Mouse (Mus musculus) lung, postnatal 36 days (tissue): ENCODE results near the gene Nup210.

Experiments used
- DNase-seq: peaks from one replicate; pipeline ENCODE4 v3.0.0; 2022; ENCODE audit warnings: mixed read lengths

Nup210 gene

GRCm38 (mm10) chr6:91116244-91117145 lies at the start of gene Nup210:
TSS of gene Nup210 (minus strand) at chr6:91116829.
- DNase-seq, result peak; percentile 96

- peak; percentile 84 for DNase-seq
These were observed 48.6 kb upstream of the Nup210 start for GRCm38 (mm10) chr6:91165210-91165609.

DNA sequence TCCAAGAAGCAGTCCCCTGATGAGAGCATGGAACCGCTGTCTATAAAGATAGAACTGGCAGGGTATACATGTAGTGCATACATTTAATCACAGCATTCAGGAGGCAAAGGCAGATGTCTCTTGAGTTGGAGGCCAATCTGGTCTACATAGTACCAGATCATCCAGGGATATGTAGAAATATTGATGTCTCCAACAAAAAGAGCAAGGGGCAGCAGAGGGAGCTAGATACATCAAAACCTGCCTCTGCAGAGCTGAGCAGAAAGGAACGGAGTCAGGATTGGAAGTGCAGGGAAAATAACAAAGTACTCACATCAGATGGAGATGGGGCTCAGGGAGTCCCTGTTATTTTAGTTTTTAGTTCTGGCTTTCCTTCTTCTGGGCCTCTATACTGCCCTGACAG lies 48.0 kb upstream of the Nup210 start:
- DNase-seq, result no peak

DNA sequence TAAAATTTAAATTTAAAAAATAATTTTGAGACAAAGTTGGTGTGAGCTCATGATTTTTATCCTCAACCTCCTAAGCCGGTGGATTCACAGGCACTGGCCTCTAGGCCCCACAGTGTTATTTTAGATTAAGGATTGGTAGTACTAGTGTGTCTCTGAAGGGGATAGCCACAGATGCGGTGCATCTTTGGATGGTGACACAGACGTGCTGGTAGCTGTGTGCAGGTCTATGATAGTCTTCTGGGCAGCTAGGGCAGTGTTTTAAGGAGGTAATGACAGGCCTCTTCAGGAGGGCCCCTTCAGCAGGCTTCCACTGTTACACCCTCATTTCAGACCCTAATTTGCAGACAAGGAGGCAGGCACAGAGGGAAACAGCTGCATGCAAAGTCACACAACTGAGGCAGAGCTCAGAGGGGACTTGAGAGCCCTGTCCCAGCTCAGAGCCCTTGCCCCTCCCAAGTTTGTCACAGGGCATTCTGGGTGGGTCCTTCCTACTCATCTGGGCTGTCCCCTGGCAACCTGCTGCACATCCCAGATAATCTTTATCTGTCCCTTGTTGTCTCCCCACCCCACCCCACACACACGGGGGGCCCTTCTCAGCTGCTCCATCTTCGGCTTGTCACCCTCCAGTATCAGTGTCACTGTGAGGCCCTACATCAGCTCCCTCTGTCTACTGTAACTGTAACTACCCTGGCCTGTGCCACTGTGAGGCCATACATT lies 46.7 kb upstream of the Nup210 start:
- DNase-seq, result no peak

GRCm38 (mm10) chr6:91162314-91162713 lies 45.7 kb upstream of the Nup210 start:
- DNase-seq, result no peak

- no peak for DNase-seq
These were observed 45.0 kb upstream of the Nup210 start for GRCm38 (mm10) chr6:91161506-91162235.

DNA sequence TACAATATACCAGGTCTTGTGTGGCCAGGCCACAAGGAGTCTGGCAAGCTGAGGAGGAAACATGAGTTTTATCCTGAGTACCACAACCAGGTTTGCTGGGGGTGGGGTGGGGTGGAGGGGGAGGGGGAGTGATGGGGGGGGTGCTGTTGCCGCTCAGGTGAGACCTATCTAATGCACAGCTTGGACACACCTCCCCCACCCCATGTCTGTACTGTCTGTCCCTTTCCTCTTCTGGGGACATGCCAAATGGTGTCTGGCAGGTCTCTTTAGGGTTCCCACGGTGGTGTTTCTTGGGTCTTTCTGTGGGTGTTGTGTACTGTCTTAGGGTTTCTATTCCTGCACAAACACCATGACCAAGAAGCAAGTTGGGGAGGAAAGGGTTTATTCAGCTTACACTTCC lies 44.3 kb upstream of the Nup210 start:
- no peak for DNase-seq

GRCm38 (mm10) chr6:91160399-91160798 lies 43.8 kb upstream of the Nup210 start:
- DNase-seq, result peak; percentile 39

GRCm38 (mm10) chr6:91159047-91159446 lies 42.4 kb upstream of the Nup210 start:
- no peak for DNase-seq

GRCm38 (mm10) chr6:91157237-91157570 lies 40.6 kb upstream of the Nup210 start:
- DNase-seq, result no peak

DNA sequence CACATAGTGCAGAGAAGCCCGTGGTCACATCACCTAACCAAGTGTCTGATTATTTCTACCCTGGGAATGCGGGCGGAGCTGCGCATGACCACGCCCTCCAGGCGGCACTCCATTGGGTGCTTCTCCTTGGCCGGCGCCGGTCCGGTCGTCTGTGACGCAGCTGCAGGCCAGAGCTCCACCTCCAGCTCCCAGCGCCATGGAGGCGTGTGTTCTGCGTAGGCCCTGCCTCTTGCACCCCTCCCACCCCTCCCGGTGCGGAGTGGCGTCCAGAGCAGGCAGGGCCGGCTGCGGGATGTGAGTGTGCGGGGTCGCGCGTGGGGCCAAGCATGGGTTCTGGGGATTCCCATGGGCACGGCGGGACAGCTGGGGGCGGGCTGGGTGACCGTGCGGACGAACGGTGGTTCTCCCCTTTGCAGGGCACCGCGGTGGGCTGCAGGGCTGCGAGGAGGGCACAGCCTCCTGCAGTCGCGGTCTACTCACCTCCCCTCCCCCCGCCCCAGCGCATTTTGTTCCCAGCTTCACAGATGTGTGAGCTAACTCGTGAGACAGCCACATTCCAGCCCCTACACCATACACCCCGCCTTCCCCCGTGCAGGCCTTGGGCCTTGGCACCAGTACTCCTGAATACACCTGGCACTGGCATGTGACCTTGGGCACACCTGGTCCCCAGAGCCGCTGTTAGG lies 40.1 kb upstream of the Nup210 start, which contains the start of gene Hdac11:
Gene Hdac11 (plus strand): TSS at position 112 of the 683 bp plus-strand sequence.
- peak; percentile 95 for DNase-seq

- DNase-seq, result no peak
These were observed 39.4 kb upstream of the Nup210 start for GRCm38 (mm10) chr6:91156062-91156461.

- no peak for DNase-seq
These were observed 38.7 kb upstream of the Nup210 start for GRCm38 (mm10) chr6:91155286-91155685.

- no peak for DNase-seq
These were observed 38.1 kb upstream of the Nup210 start for GRCm38 (mm10) chr6:91154685-91155084.

- DNase-seq, result peak; percentile 39
These were observed 37.0 kb upstream of the Nup210 start for GRCm38 (mm10) chr6:91153549-91154064.

DNA sequence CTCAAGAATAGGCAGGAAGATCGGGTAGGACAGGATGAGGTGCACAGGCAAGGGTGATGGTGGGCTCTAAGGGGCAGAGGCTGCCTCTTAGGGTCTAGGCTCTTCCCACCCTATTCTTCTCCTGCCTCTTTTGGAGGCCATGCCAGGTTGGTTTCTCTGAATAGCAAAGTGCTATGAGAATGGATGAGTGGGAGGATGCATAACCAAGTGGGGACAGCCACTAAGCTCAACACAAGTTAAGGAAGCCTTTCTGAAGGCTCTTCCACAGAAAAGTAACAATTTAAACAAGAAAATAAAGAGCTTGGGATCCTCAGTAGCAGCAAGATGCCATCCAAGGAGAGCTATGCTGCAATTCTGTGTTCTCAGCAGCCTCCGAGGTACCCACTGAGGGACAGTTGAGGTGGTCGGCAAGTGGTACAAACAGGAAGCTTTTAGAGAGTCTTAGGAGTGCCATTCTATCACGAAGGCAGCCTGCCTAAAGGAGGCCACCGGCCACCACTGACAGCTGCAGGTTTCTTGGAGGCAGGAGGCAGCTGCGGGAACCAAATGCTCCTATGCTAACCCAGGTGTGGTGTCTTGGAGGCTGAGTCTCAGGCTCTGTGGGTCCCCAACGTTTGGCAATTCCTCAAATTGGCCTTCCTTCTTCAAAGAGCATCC lies 36.4 kb upstream of the Nup210 start:
- DNase-seq, result no peak

DNA sequence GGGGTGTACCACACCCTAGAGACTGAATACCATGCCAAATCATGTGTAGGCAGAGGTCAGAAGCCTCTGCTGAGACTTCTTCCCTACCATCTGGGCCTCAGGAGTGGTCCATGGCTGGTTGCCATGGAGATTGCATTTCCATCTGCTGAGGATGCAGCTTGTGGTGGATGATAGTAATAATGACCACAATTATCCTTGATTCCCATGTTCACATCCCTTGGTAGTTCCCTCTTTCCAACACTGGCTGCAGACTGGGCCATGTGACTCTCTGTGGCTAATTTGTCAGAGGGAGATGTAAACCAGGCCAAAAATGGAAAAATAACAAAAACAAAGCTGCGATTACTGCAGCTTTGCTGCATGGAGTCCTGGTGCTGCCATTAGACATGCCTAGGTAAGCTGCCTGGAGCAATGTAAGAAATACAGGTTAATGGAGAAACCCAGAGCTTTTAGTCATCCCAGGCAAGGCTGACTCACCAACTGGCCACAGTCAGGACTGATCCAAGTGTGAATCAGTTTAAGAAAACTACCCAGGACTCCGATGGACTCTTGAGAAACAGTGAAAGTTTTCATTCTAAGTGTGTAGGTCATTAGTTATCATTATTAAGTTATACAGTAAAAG lies 30.6 kb upstream of the Nup210 start:
- DNase-seq, result no peak

DNA sequence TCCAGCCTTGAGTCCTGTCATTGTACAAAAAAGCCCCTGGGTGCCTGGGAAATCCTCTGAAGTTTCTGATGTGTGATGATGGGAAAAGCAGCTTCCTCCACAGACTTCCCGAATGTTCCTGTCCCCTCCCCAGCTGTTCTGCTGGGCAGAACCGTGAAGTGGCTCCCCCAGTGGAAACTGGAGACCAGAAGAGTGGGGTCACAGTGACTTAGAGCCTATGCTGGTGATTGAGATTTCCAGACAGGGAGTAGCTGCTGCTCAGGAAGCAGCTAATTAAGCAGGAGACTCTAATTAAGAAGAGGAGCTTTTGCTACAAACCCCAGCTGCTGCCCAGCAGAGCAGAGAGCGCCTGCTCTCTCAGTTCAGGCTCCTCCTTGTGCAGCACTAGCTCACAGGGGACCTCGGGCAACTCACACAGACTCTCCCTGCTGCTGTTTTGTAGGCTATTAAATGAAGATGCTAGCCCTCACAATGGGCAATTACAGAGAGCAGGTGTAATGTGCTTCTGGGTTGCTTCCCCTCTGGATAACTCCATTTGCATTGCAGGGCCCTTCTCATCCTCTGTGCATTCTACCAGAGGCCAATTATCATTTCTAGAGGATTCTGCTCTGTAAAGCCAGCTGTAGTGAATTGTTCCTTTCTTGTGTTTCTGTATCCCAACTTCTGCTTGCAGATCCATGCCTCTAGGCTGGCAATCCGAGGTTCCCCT lies 30.0 kb upstream of the Nup210 start:
- no peak for DNase-seq

GRCm38 (mm10) chr6:91145572-91145971 lies 28.9 kb upstream of the Nup210 start:
- no peak for DNase-seq

GRCm38 (mm10) chr6:91145056-91145455 lies 28.4 kb upstream of the Nup210 start:
- DNase-seq, result no peak

DNA sequence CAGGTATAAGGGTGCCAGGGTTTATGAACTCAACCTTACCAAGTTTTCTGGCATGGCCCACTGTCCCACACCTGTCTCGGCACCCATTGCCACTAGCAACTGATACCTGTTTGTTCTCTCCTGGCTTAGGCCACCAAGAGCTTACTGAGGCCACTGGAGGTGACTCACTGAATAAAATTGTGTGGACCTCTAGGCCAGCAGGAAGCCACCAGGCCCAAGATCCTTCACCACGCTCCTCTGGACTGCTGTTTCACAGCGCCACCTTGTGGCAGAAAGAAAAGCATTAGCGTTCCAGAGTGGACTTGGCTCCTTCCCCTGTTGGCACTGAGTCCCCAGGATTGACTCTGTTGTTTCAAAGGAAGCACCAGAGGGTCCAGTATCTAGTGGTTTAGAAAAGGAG lies 23.2 kb upstream of the Nup210 start:
- DNase-seq, result peak; percentile 88
